Mouse (Mus musculus) retina, postnatal 7 days (tissue): ENCODE data around the gene H2afx.

Experiments used
- DNase-seq: peaks from one replicate; pipeline ENCODE4 v3.0.0-alpha.2; 2012; ENCODE audit warnings: low read depth, low spot score

H2afx gene

GRCm38 (mm10) chr9:44378153-44378730 is 43.7 kb downstream of the H2afx start:
- no peak for DNase-seq

- peak; percentile 96 for DNase-seq
Observed at GRCm38 (mm10) chr9:44379054-44379834, 44.8 kb downstream of the H2afx start, which contains the start of gene Hyou1. Gene Hyou1 (plus strand): TSS chr9:44379490.

GRCm38 (mm10) chr9:44379862-44380261 is 45.4 kb downstream of the H2afx start:
- no peak for DNase-seq

- DNase-seq = no peak
Observed at GRCm38 (mm10) chr9:44384596-44384995, 50.1 kb downstream of the H2afx start.
